Comparison of ENCODE assay signal across 8 mouse cellular contexts in the genomic region with DNA sequence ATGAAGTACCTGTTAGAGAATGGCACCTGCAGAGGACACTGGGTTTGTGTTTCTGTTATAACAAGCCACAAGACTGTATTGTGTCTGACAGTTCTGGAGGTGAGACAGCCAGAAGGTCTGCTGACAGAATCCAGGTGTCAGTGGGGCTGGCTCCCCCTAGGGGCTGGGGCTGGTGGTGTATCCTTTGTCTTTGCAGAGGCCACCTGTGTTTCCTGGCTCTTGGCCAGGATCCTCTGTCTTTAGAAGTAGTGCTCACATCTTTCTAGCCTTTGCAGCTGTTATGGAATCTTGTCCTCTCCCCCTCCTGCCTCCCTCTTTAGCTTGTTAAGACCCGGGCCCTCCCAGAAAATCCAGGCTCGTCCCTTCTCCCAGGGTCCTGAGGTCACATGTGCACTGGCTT. TPM values are rescaled to one million over a fixed set of nuclear protein-coding genes. Genes with fewer than 3 reads are reported as not detected.
DNase-seq lines count a peak whose midpoint lies in the region; ATAC-seq lines count a peak whose summit lies in the region.

No protein-coding gene starts in this region.

- H3K27me3 ChIP-seq in embryonic facial prominence, embryonic 15.5 days: no peaks in the 10 kb centered on the region

- H3K27ac ChIP-seq in embryonic facial prominence, embryonic 15.5 days (replicated peaks): no peak overlapping the region

- no peak overlapping the region for H3K9ac ChIP-seq in embryonic facial prominence, embryonic 15.5 days

- 0 out of 2 replicates have a peak, but pooled peaks have one; percentile 54 for ATAC-seq in embryonic facial prominence, embryonic 15.5 days (ENCODE audit: insufficient number of reproducible peaks, low FRiP score, low TSS enrichment, low read depth)

- no peak overlapping the region for H3K4me3 ChIP-seq in embryonic facial prominence, embryonic 15.5 days (replicated peaks)

- peak; percentile 40 for DNase-seq in cerebellum, adult 11 months
- DNase-seq in cerebellum, adult 9-10 months: no peak
- DNase-seq in right cerebral cortex, postnatal 25 days: peak; percentile 26
- DNase-seq in right cerebral cortex, postnatal 4 days: no peak
- peak; percentile 60 to 76 for DNase-seq in kidney, adult 8-10 months
- DNase-seq in lung, postnatal 10 days: peak; percentile 58
- peak; percentile 22 for DNase-seq in telencephalon, adult 2 months (ENCODE audit: low read depth, low spot score)

- peaks cover 10% of the 10 kb centered on the region; the same call in 1 of the 2 replicates for H3K4me1 ChIP-seq in embryonic facial prominence, embryonic 15.5 days

- no peak overlapping the region for H3K4me2 ChIP-seq in embryonic facial prominence, embryonic 15.5 days (replicated peaks)

- no peaks in the 10 kb centered on the region for H3K9me3 ChIP-seq in embryonic facial prominence, embryonic 15.5 days (replicated peaks)

- WGBS in embryonic facial prominence, embryonic 15.5 days: 23% methylated on average over 2 of the region's 2 CpGs

- H3K36me3 ChIP-seq in embryonic facial prominence, embryonic 15.5 days: peaks cover 44% of the 10 kb centered on the region

RNA-seq across cellular contexts. Expression of a gene that starts 16.2 kb away (rescaled TPM):
- polyA plus RNA-seq in embryonic facial prominence, embryonic 15.5 days (2015; fragmentation: Nextera tagmentation; extraction: Ambion mirVana): 3.4 and 4.7 TPM in 2 replicates

RNA-seq across cellular contexts. Expression of a gene that starts 53.2 kb away (rescaled TPM):
- polyA plus RNA-seq in embryonic facial prominence, embryonic 15.5 days (2015; fragmentation: Nextera tagmentation; extraction: Ambion mirVana): not detected in 2 replicates

Comparison
In these comparisons a context has a peak if more than half of its experiments do, and no peak if none do; other contexts are left out.
1. DNase-seq: peak in cerebellum, adult 11 months (single experiment), right cerebral cortex, postnatal 25 days (single experiment), kidney, adult 8-10 months (2 of 2), lung, postnatal 10 days (single experiment) and telencephalon, adult 2 months (single experiment); none in cerebellum, adult 9-10 months (single experiment) and right cerebral cortex, postnatal 4 days (single experiment).